Mouse (Mus musculus) MEL (cell line): ENCODE results near the gene Padi4. TPM values are rescaled to one million over a fixed set of nuclear protein-coding genes. Genes with fewer than 3 reads are reported as not detected.

Experiments
- DNase-seq: peaks from one replicate; pipeline ENCODE4 v3.0.0; 2011; ENCODE audit warnings: low read depth, low spot score
- H3K27ac ChIP-seq: 2 replicates; pipeline ENCODE4 v1.5.1; 2012; ENCODE audit warnings: low read depth, mild to moderate bottlenecking, control low read depth, low read length, moderate library complexity; ENCODE audit not compliant: control insufficient read depth
- H3K27me3 ChIP-seq, 2 experiments: fragments of 150-350 bp in 1 of 2; sonication (generic) in 1 of 2; 2 replicates each; pipeline ENCODE4 v1.6.1; 2012; ENCODE audit warnings: low read length in 2 of 2, mild to moderate bottlenecking in 2 of 2, improper control_type of control experiment in 1 of 2, moderate library complexity in 1 of 2; ENCODE audit not compliant: insufficient read depth in 2 of 2, control insufficient read depth in 1 of 2
- H3K36me3 ChIP-seq, 2 experiments: 2 replicates each; pipeline ENCODE4 v1.6.1; 2012 to 2014; ENCODE audit warnings: low read length in 2 of 2, improper control_type of control experiment in 1 of 2, inconsistent platforms in 1 of 2, mild to moderate bottlenecking in 1 of 2; ENCODE audit not compliant: insufficient read depth in 2 of 2, control insufficient read depth in 1 of 2
- H3K4me1 ChIP-seq, 2 experiments: fragments of 150-350 bp in 1 of 2; sonication (generic) in 1 of 2; 2 replicates each; pipeline ENCODE4 v1.6.1; 2012; ENCODE audit warnings: low read length in 2 of 2, improper control_type of control experiment in 1 of 2, mild to moderate bottlenecking in 1 of 2; ENCODE audit not compliant: insufficient read depth in 2 of 2, control insufficient read depth in 1 of 2
- H3K4me3 ChIP-seq, 2 experiments: fragments of 150-350 bp in 1 of 2; sonication (generic) in 1 of 2; 2 replicates each; pipeline ENCODE4 v1.5.1; 2012; ENCODE audit warnings: low read depth in 2 of 2, low read length in 2 of 2, mild to moderate bottlenecking in 2 of 2, moderate library complexity in 2 of 2, control low read depth in 1 of 2, improper control_type of control experiment in 1 of 2; ENCODE audit not compliant: control insufficient read depth in 1 of 2, insufficient read depth in 1 of 2
- H3K79me2 ChIP-seq: 2 replicates; pipeline ENCODE4 v1.6.1; 2012; ENCODE audit warnings: mild to moderate bottlenecking, low read length, moderate library complexity; ENCODE audit not compliant: control insufficient read depth, poor library complexity, insufficient read depth
- H3K9ac ChIP-seq: 2 replicates; pipeline ENCODE4 v1.6.1; 2012; ENCODE audit warnings: low read depth, mild to moderate bottlenecking, control low read depth, low read length, moderate library complexity; ENCODE audit not compliant: control insufficient read depth, poor library complexity, severe bottlenecking
- H3K9me3 ChIP-seq: fragments of 150-350 bp; sonication (generic); replicated peaks from 2 replicates; pipeline ENCODE4 v1.6.1; 2012; ENCODE audit warnings: mild to moderate bottlenecking, low read length, improper control_type of control experiment, moderate library complexity; ENCODE audit not compliant: insufficient read depth
- BHLHE40 ChIP-seq: IDR thresholded peaks from 2 replicates; pipeline ENCODE4 v1.6.1; 2012; ENCODE audit warnings: low read depth, mild to moderate bottlenecking, inconsistent platforms, low read length, improper control_type of control experiment, borderline replicate concordance
- CHD1 ChIP-seq: IDR thresholded peaks from 2 replicates; pipeline ENCODE4 v1.6.1; 2012; ENCODE audit warnings: low read depth, mild to moderate bottlenecking, inconsistent platforms, low read length, improper control_type of control experiment
- CTCF ChIP-seq, 3 experiments: IDR thresholded peaks in 2 of 3; conservative IDR thresholded peaks in 1 of 3; 2 replicates each; pipeline ENCODE4 v1.5.1; 2011 to 2012; ENCODE audit warnings: low read length in 3 of 3, low read depth in 2 of 3, mild to moderate bottlenecking in 2 of 3, improper control_type of control experiment in 1 of 3, inconsistent platforms in 1 of 3, mixed read lengths in 1 of 3, moderate library complexity in 1 of 3; ENCODE audit not compliant: control insufficient read depth in 1 of 3, insufficient read depth in 1 of 3, poor library complexity in 1 of 3, severe bottlenecking in 1 of 3
- E2F4 ChIP-seq: IDR thresholded peaks from 2 replicates; pipeline ENCODE4 v1.6.1; 2011; ENCODE audit warnings: low read depth, low read length, improper control_type of control experiment, borderline replicate concordance
- ELF1 ChIP-seq: IDR thresholded peaks from 2 replicates; pipeline ENCODE4 v1.6.1; 2014; ENCODE audit warnings: low read depth, mild to moderate bottlenecking, inconsistent platforms, low read length, improper control_type of control experiment, moderate library complexity
- GABPA ChIP-seq: IDR thresholded peaks from 2 replicates; pipeline ENCODE4 v1.6.1; 2012; ENCODE audit warnings: low read depth, mild to moderate bottlenecking, inconsistent platforms, low read length, improper control_type of control experiment, moderate library complexity
- HCFC1 ChIP-seq: IDR thresholded peaks from 2 replicates; pipeline ENCODE4 v1.6.1; 2012; ENCODE audit warnings: low read depth, mild to moderate bottlenecking, inconsistent platforms, low read length, improper control_type of control experiment, moderate library complexity
- JUND ChIP-seq: IDR thresholded peaks from 2 replicates; pipeline ENCODE4 v1.6.1; 2011; ENCODE audit warnings: low read depth, mild to moderate bottlenecking, improper control_type of control experiment, low read length
- KAT2A ChIP-seq: conservative IDR thresholded peaks from 2 replicates; pipeline ENCODE4 v1.6.1; 2012; ENCODE audit warnings: low read depth, low read length, improper control_type of control experiment, inconsistent platforms
- MXI1 ChIP-seq: IDR thresholded peaks from 2 replicates; pipeline ENCODE4 v1.6.1; 2011; ENCODE audit warnings: mild to moderate bottlenecking, low read depth, low read length, improper control_type of control experiment
- MYB ChIP-seq: IDR thresholded peaks from 2 replicates; pipeline ENCODE4 v1.6.1; 2011; ENCODE audit warnings: mild to moderate bottlenecking, low read depth, low read length, improper control_type of control experiment
- MYC ChIP-seq: IDR thresholded peaks from 2 replicates; pipeline ENCODE4 v1.6.1; 2011; ENCODE audit warnings: low read depth, mild to moderate bottlenecking, low read length, improper control_type of control experiment, moderate library complexity
- NRF1 ChIP-seq: IDR thresholded peaks from 2 replicates; pipeline ENCODE4 v1.6.1; 2014; ENCODE audit warnings: low read depth, mild to moderate bottlenecking, inconsistent platforms, low read length, improper control_type of control experiment, moderate library complexity; ENCODE audit not compliant: poor library complexity, insufficient read depth, severe bottlenecking
- POLR2A ChIP-seq, 2 experiments: IDR thresholded peaks; 2 replicates each; pipeline ENCODE4 v1.6.1; 2011 to 2012; ENCODE audit warnings: low read length in 2 of 2, mild to moderate bottlenecking in 2 of 2, control low read depth in 1 of 2, improper control_type of control experiment in 1 of 2, low read depth in 1 of 2, moderate library complexity in 1 of 2; ENCODE audit not compliant: control insufficient read depth in 1 of 2, insufficient read depth in 1 of 2, poor library complexity in 1 of 2
- POLR2AphosphoS2 ChIP-seq: IDR thresholded peaks from 2 replicates; pipeline ENCODE4 v1.6.1; 2011; ENCODE audit warnings: low read length, improper control_type of control experiment
- POLR2AphosphoS5 ChIP-seq: IDR thresholded peaks from 2 replicates; pipeline ENCODE4 v1.6.1; 2012; ENCODE audit warnings: low read depth, borderline replicate concordance, mild to moderate bottlenecking, inconsistent platforms, low read length, moderate library complexity, mixed read lengths
- RAD21 ChIP-seq: IDR thresholded peaks from 2 replicates; pipeline ENCODE4 v1.6.1; 2011; ENCODE audit warnings: mild to moderate bottlenecking, low read depth, low read length, improper control_type of control experiment
- SIN3A ChIP-seq: IDR thresholded peaks from 2 replicates; pipeline ENCODE4 v1.6.1; 2012; ENCODE audit warnings: low read length, improper control_type of control experiment, inconsistent platforms
- SMC3 ChIP-seq: IDR thresholded peaks from 2 replicates; pipeline ENCODE4 v1.6.1; 2011; ENCODE audit warnings: low read depth, low read length, improper control_type of control experiment
- TAL1 ChIP-seq: IDR thresholded peaks from 2 replicates; pipeline ENCODE4 v1.6.1; 2012; ENCODE audit warnings: mild to moderate bottlenecking, inconsistent platforms, low read length, moderate library complexity, mixed read lengths
- TBP ChIP-seq: IDR thresholded peaks from 2 replicates; pipeline ENCODE4 v1.8.0; 2011; ENCODE audit warnings: low read depth, low read length, improper control_type of control experiment
- USF1 ChIP-seq: IDR thresholded peaks from 2 replicates; pipeline ENCODE4 v1.6.1; 2014; ENCODE audit warnings: low read depth, mild to moderate bottlenecking, inconsistent platforms, low read length, improper control_type of control experiment, moderate library complexity
- ZC3H11A ChIP-seq: IDR thresholded peaks from 2 replicates; pipeline ENCODE4 v1.6.1; 2012; ENCODE audit warnings: low read depth, mild to moderate bottlenecking, inconsistent platforms, low read length, improper control_type of control experiment
- ZNF384 ChIP-seq: IDR thresholded peaks from 2 replicates; pipeline ENCODE4 v1.6.1; 2012; ENCODE audit warnings: low read depth, mild to moderate bottlenecking, inconsistent platforms, low read length, improper control_type of control experiment
- polyA plus RNA-seq, 2 experiments: library from polyadenylated mRNA; stranded (reverse) in 1 of 2; unstranded in 1 of 2; fragments of >175 nt in 1 of 2; fragments of >200 nt in 1 of 2; gene quantifications; 2 replicates each; pipeline versions ENCODE4 v1.2.1 to v1.2.4; 2012; ENCODE audit warnings: low replicate concordance in 2 of 2, low read depth in 1 of 2; ENCODE audit not compliant: insufficient read length in 2 of 2, insufficient read depth in 1 of 2, missing spikeins in 1 of 2
- total RNA-seq: library from RNA; depleted of rRNA; stranded (reverse); fragments of 300-350 nt; gene quantifications from 2 replicates; pipeline ENCODE4 v1.2.3, GENCODE M21; 2012

Padi4 gene
- total and polyA plus RNA-seq, 3 experiments: not detected

- no peak overlapping the region for H3K9ac ChIP-seq
- H3K79me2 ChIP-seq: no peaks in the 10 kb centered on the region
- H3K27ac ChIP-seq: no peak overlapping the region
- H3K36me3 ChIP-seq: no peaks in the 10 kb centered on the region
- no peak overlapping the region for H3K4me3 ChIP-seq
- no peaks in the 10 kb centered on the region; a peak in 1 of 4 replicates for H3K4me1 ChIP-seq
- H3K27me3 ChIP-seq: peaks cover 0 to 6% of the 10 kb centered on the region in 2 experiments; a peak in 2 of 4 replicates
- no peak for DNase-seq
- no peaks in the 10 kb centered on the region for H3K9me3 ChIP-seq
- TF ChIP-seq USF1 (peak; percentile 28; the same call in 1 of the 2 replicates), NRF1 (no peak)
These were observed 23.7 kb downstream of the Padi4 start for GRCm38 (mm10) chr4:140750328-140750727.

- Histone ChIP-seq H3K36me3 (no peaks in the 10 kb centered on the region), H3K4me3 (no peak overlapping the region), H3K9me3 (no peaks in the 10 kb centered on the region), H3K27ac (no peak overlapping the region), H3K27me3 (peaks cover 0 to 6% of the 10 kb centered on the region in 2 experiments; a peak in 2 of 4 replicates), H3K9ac (no peak overlapping the region), H3K4me1 (no peaks in the 10 kb centered on the region; a peak in 1 of 4 replicates), H3K79me2 (no peaks in the 10 kb centered on the region)
- no peak for DNase-seq
- TF ChIP-seq HCFC1 (no peak), NRF1 (no peak)
These were observed 26.1 kb downstream of the Padi4 start for GRCm38 (mm10) chr4:140747978-140748377.

DNA sequence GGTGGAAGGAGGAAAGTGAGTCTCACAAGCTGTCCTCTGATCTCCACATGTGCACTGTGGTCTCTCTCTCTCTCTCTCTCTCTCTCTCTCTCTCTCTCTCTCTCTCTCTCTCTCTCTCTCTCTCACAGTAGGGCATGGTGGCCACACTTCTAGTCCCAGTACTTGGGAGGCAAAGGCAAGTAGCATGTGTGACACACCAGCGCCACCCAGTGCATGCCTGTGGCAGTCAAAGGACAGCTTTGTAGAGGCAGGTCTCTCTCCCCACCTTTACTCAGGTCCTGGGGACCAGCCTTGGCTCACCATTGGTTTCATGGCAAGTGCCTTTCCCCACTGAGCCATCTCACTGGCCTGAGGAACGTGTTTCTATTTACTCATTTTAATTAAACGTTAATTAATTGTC is 29.4 kb downstream of the Padi4 start:
- Histone ChIP-seq H3K36me3 (no peaks in the 10 kb centered on the region), H3K4me3 (no peak overlapping the region), H3K27me3 (peaks cover 0 to 6% of the 10 kb centered on the region in 2 experiments; a peak in 2 of 4 replicates), H3K9me3 (no peaks in the 10 kb centered on the region), H3K79me2 (no peaks in the 10 kb centered on the region), H3K27ac (no peak overlapping the region), H3K9ac (no peak overlapping the region), H3K4me1 (peaks cover 0 to 5% of the 10 kb centered on the region in 2 experiments; a peak in 1 of 4 replicates)
- TF ChIP-seq E2F4: no peak
- TF ChIP-seq SMC3: peak; percentile 77
- TF ChIP-seq CHD1: no peak
- TF ChIP-seq TBP: no peak
- TF ChIP-seq KAT2A: no peak
- TF ChIP-seq POLR2A (IDR thresholded peaks at IDR 0.05; ENCODE audit: control insufficient read depth in 1 of 2, insufficient read depth in 1 of 2, low read depth in 1 of 2, low read length in 2 of 2, poor library complexity in 1 of 2): no peak
- no peak for TF ChIP-seq SIN3A
- no peak for TF ChIP-seq POLR2AphosphoS5
- no peak for TF ChIP-seq BHLHE40
- no peak for TF ChIP-seq MYB
- no peak for TF ChIP-seq GABPA
- no peak for TF ChIP-seq ELF1
- TF ChIP-seq NRF1: no peak
- no peak for TF ChIP-seq POLR2AphosphoS2
- TF ChIP-seq TAL1: no peak
- TF ChIP-seq ZNF384: no peak
- peak; percentile 73 for TF ChIP-seq ZC3H11A
- peak; percentile 83 for TF ChIP-seq RAD21
- no peak for TF ChIP-seq USF1
- peak; percentile 69 to 82 (median 81) for TF ChIP-seq CTCF (IDR thresholded peaks at IDR 0.05 in 2 of 3, conservative IDR thresholded peaks at IDR 0.05 in 1 of 3; ENCODE audit: control insufficient read depth in 1 of 3, insufficient read depth in 1 of 3, low read depth in 2 of 3, low read length in 3 of 3, poor library complexity in 1 of 3, severe bottlenecking in 1 of 3)
- TF ChIP-seq MXI1: no peak
- TF ChIP-seq MYC: no peak
- peak; percentile 81; the same call in 1 of the 2 replicates for TF ChIP-seq JUND
- DNase-seq: peak; percentile 67
